Mouse (Mus musculus) left cerebral cortex, adult 8-10 months (tissue): ENCODE results near the gene Paqr4. TPM values are rescaled to one million over a fixed set of nuclear protein-coding genes. Genes with fewer than 3 reads are reported as not detected.

Experiments used
- DNase-seq, 2 experiments: peaks; one replicate each; pipeline ENCODE4 v3.0.0; 2022; ENCODE audit warnings: low spot score in 2 of 2
- total RNA-seq, 4 experiments: library from RNA; stranded (reverse); gene quantifications; 2 replicates each; pipeline ENCODE4 v1.2.4; 2022

The Paqr4 gene
- total RNA-seq, 4 experiments from 2014 or later = 60.6 to 69.2 (median 62.3) TPM

DNA sequence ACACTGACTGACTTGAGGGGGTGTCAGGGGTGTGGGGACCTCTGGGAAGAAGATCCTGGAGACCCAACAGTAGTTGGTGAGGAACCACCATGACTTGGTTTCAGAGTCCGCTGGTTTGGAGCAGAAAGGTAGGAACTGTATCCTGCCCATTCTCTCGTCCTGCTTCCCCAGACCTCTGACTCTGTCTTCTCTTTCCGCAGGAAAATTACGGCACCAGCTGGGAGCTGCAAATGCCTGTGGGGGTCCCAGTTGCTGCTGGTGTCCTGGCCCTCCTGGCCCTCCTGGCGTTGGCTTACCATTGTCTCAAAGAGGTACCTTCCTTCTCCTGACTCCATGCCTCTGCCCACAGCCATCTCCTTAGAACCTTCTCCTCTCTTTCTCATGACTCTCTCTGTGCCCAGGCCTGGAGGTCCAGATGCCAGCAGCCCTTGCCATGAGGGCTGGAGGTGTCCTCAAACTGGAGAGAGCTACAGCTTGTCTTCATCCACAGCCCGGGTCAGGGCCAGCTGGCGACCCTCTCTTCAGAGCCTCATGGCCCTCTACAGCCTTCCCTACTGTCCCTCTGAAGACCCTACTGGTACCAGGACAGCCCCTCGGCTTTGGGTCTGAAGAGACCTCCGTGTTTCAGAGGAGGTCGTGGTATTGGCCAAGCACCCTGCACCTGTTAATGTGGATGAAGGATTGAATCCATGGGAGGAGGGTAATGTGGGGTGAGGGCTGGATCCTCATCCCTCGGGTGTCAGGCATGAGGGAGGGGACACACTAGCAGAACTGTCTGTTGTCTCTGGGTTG lies 8.9 kb upstream of the Paqr4 start:
- DNase-seq = no peak

DNA sequence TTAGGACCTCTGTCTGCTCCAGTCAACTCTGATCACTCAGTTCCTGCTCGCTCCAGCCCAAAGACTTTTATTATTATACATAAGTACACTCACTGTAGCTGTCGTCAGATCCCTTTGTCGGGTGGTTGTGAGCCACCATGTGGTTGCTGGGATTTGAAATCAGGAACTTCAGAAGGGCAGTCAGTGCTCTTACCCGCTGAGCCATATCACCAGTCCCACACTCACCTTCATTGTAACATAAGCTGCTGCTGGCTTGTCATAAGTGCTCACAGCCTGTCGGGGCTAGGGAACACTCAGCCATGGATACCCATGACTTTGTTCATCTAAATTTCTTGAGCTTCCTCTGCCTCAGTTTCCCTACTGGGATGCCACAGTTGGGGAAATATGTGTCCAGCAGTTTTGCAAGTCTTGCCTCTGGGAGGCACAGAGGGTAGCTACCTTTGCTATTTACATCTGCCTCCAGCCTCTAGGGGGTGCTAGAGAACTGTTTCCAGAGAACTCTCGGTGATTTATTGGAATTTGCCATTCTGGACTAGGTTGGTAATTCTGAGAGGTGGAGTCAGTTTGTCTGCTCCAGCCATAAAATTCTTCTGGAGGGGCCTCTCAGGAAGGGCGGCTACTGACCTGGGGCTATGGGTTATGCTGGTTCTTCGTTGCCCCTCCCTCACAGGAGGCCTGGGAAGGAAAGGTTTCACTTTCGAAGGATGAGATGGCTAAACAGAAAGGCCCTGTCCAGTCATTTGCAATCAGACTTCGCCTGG lies 8.1 kb upstream of the Paqr4 start:
- no peak for DNase-seq

DNA sequence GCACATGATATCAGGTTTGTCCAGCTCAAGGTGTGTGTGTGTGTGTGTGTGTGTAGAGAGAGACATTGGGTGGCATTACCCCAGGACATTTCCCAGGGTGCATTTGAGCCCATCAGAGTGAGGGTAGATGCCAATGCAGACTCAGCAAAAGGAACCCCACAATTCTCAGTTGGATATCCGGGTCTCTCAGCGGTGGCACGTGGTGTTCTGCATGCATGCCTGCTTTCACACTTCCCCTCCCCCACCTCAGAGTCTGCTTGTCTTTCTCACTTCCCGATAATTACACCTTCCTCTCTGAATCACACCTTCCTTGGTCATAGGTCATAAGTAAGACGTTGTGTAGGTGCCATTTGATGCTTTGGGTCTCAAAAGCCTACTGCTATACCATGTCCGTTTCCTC lies 7.4 kb upstream of the Paqr4 start:
- no peak for DNase-seq

DNA sequence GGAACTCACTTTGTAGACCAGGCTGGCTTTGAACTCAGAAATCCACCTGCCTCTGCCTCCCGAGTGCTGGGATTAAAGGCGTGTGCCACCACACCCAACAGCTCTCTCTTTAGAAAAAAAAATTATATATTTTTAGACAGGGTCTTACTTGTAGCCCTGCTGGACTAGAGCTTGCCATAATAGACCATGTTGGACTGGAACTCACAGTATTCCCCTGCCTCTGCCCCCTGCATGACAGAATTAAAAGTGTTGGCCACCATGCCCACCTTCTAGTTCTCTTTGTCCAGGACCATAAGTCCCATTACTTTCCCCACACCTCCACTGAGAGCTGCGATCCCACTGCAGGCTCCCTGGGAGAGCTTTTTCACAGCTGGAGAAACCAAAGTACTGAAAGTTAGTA lies 6.8 kb upstream of the Paqr4 start:
- no peak for DNase-seq

DNA sequence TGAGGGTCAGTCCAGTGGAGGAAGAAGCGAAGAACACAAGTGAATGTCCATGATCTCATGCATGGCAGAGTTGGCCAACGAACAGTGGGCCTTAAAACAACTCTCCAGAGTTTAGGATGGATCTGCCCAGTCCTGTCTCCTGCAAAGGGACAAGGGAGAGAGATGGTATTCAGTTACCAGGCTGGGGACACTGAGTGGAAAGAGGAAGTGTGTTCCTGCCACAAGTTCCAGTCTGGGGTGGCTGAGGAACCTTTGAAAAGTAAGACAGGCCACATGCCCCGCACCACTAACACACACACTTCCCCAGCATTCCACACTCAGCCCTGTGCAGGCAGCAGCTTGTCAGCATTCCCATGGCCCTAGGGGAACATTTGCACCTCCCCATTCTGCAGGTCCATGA lies 6.1 kb upstream of the Paqr4 start:
- no peak for DNase-seq

DNA sequence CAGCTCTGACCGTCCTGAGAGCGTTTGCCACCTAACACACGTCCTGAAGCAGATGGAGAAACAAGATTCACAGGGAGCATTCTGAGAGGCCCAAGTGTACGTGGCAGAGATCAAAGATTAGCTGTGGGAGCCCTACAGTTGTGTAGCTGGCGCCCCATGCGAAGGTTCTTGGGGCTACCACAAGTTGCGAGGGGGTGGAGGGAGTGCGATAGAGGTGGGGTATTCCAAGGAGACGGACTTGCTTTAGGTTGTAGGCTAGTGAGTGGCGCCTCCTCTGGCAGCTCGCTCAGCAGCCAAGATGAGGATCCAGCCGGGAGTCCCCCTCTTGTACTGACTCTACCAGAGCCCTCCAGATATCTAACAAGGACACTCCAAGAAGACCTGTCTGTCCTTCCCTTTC lies 5.6 kb upstream of the Paqr4 start:
- no peak for DNase-seq

DNA sequence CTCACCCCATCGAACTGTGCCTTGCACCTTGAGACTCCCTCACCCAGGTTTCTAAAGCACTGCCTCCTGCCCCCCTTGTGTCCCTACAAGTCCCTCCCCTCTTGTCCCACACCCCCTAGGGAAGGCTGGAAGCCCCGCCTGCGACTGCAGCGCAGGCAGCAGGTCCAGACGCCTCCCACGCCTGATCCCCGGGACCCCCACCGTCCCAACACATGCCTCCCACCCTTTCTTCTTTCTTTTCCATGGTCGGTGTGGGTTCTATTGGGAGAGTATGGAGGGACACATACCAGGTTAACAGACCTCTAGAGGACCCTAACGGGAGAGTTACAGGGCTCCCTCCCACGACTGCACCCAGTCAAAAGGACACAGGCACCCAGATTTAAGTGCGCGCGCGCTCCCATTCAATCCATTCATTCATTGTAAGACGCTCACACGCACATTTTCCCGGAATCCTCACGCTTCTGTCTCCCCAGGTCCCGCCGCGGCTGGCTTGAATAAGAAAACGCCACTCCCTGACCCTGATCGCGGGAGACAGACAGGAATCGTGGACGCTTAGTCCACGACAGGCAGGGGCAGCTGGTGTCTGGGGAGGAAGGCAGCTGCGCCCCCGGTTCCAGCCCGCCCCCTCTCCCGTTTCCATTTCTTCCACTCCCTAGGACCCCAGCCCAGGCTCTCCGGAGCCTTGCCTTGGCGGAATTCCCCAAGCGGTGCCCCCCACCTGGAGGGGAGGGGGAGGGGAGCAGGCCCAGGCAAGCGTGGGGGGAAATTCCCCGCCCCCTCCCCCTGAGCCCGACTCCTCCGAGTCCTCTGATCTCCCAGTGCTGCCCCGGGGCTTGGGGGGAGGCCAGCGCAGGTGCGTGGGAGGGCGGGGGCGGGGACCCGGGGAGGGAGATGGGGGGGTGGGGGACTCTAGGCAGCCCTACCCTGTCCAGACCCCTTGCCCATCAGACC lies 4.9 kb upstream of the Paqr4 start, which contains the start of gene Kremen2:
Gene Kremen2 (minus strand): TSS at position 533 of the 951 bp plus-strand sequence.
- DNase-seq = no peak

DNA sequence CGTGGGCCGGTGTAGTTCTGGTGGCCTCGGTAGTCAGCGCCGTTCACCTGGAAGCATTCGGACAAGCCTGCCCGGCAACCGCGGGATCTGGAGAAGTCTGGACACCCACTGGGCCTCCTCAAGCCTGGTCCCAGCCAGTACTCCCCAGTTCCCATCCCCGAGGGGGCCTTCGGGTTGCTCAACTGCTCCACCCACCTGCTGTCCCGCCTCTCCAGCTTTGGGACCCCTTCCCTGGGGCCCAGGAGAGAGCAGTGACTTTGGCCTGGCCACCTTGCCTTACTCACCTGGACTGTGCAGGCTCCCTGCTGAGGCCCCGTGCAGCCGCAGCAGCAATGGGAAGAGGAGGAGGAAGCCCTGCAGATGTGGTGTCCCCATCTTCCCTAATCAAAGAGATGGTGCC lies 4.0 kb upstream of the Paqr4 start:
- DNase-seq = no peak

DNA sequence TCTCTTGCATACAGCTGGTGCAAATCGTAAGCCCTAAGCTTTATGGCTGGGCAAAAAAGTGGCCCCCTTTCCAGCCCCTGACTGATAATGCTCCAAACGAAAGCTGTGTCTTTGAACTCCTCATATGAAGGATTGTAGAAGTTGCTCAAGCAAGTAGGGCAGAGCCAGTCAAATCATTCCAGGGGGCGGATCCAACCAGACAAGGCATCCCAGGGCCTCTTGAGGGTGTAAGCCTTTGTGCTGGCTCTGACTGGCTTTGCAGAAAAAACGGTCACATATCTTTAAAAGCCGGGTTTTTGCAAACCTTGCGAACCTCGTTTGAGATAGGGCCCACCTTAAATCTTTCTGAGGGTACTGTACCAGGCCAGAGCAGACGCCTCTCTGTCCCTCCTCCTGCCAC lies 3.4 kb upstream of the Paqr4 start:
- no peak for DNase-seq

DNA sequence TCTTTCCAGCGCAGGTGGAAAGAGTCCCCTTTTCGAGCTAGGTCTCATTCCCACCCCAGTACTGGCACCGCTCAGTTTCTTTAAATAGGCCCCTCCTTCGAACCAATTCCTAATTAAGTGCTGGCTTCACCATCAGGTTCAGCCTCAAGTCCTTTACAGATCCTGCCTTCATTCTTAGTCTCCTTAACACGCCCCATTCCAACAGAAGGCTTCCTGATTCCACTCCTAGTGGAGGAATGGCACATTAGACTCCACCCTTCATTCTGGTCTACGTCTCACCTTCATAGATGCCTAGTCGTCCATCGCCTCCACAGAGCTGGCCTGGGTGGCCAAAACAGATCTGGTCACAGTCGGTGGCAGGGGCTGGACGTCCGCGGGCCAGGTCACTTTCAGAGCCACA lies 2.3 kb upstream of the Paqr4 start:
- no peak for DNase-seq

DNA sequence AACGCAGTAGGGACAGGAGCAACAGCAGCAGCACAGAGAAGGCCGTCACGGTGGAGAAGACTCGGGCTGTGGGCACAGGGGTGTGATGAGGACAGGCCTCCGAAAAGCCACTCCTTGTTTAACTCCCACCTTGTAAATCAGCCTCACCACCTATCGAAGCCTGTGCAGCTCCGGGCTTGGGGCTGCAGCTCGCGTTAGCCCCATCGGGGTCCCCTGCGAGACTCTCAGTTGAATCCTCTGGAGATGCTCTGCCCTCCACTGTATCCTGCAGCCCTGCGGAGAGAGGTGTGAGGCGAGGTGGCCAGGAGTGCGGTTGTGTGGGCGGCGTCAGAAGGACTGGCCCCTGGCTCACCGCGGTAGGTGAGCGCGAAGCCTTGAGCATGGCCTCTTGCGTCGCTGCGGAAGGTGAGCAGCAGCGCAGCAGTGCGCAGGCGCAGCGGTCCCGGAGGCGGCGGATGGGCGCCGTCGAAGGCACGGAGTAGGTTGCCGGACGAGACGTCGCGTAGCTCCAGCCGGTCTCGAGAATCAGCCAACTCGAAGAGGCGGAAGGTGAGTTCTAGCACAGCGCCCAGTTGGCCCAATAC lies 1.6 kb upstream of the Paqr4 start:
- DNase-seq = no peak

DNA sequence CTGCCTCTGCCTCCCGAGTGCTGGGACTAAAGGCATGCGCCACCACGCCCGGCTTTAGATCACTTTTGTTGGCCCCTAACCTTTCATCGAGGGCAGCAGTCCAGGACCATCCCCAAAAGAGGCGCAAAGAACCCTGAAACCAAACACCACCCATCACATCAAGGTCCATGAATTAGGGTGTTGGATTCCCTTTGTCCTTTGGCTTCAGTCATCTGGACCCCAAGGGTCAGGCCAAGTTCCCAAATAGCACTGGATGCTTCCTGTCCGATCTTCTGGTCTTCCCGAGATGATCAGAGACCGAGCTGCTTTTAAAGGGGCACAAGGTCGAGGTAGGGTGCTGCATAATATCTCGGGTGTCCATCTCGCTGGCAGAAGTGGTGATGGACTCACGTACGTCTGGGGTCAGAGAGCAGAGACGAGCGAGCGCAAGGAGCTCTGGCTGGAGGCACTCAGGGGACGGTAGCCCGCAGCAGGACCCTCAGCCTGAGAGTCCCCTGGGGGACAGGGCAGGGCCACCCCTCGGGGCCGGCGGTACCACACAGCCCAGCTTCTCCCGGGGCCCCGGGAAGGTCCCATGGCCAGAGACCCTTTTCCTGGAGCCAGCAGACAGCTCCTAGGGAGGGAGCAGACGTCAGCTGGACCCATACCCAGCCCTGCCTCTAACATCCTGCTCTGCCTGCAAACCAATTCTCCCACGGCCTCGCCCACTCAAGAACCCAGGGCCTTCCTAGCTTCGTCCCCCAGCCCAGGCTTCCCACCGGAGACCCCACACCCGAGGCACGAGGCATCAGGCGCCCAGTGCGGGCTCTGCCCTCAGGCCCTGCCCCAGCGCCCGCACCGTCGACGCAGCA lies 917 bp upstream of the Paqr4 start:
- no peak for DNase-seq

DNA sequence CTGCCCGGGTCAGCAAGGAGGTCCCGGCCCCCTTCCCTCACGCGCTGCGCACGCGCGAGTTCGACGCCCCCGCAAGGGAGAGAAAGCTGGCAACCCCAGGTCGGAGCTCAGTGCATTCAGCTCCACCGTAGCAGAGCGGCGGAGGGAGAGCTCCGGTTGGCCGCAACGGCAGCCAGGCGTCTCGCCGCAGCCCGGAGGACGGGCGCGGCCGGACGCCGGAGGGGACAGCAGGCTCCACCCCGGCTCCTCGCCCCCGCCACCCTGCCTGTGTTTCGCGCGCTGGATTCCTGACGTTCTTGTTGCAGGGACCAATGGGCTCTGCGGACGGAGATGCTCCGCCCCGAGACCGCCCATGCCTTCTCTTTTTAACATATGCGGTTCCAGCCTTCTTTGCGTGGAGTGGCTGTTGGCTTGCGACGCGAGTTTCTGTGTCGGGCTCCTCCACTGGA lies 507 bp downstream of the Paqr4 start:
- peak; percentile 81 to 94 for DNase-seq

DNA sequence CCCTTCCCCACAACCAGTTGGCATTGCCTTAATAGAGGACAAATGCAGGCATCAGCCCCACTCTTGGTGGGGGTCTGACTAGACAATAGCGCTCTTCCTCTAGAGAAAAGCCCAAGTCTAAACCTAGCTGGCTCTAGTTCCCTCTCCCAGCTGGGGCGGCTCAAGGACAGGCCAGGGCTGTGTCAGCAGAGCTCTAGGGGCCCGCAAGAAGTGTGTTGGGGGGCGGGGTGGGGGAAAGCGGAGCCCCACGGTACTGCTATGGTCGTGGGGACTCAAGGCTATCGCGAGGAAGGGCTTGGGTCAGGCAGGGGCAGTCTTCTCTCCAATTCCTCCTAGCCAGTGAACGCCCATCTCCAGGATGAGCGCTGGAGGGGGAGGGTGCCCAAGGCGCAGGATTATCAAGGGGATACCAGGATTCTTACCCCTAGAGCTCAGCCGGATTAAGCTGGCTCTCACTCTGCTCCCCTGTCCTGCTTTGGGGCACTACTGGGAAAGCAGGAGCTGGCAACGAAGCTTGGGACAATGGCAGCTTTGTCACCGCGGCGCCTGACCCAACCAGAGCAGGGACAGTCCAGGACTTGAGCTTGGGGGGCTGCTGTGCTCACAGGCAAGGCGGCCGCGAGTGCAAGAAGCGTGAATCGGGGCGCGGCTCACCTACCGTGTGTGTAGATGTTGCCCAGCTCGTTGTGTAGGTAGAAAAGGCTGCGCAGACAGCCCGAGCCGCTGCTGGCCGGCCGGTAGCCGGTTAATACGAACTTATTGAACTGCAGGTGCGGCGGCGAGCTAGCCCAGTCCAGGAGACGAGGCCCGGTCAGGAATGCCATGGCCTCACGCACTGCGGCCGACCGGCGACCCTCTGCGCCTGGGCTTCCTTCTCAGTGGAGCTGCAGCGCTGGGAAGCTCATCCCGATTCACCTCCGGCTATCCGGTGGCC lies 1.2 kb downstream of the Paqr4 start:
- peak in 1 of 2 experiments; percentile 62 for DNase-seq

DNA sequence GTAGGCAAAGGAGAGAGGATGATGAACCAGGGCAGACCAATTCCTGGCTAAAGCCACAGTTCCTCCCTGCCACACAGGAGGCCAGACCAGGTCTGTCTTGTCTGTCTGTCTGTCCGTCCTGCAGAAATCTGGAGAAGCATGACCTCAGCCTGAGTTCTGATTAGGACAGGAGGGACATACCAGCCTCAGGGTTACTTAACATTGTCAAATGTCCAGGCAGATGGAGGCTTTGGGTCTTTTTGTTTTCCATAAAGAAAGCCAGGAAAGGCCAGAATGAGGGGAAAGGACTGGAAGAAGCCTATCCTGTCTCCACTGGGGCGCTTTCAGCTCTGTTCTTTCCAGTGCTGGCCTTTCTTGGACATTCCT lies 1.8 kb downstream of the Paqr4 start:
- no peak for DNase-seq

DNA sequence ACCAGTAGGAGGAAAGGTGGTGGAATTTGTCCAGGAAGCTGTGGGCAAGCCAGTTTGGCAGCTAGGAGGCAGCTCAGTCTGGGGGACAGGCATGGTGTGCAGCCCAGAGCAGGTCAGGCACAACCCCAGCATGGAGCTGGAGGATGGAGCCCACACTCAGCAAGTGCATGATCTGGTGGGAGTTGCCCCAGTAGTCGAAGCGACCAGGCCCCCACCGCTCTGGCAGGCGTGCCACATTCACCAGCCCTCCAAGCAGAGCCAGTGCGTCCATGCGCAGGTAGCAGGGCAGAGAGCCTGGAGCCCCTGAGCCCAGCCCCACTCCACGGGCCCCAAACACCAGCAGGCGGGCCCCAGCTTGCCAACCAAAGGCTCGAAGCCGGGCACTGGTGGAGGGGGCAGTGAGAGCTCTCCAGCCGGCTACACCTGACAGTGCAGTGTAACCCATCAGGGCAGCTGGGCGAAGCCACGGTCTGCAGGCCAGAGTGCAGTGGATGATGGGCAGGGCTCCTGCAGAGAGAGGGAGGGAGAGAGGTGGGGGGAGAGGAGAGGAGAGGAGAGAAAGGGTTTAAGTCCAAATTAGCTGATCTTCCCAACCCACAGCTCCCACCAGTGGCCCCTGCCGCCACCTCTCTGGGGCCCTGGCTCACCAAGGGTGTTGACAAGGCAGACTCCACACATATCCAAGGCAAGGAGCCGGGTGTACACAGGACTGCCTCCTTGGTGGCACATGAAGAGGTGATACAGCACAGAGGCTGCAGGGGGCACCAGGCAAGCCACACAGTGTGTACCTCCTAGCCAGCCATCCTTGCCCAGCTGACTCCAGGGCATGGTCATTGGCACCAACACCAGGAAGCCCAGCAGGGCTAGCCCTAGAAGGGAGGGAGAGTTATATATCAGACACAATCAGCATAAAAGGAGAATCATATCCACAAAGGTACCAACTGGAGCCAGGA lies 2.9 kb downstream of the Paqr4 start:
- no peak for DNase-seq

DNA sequence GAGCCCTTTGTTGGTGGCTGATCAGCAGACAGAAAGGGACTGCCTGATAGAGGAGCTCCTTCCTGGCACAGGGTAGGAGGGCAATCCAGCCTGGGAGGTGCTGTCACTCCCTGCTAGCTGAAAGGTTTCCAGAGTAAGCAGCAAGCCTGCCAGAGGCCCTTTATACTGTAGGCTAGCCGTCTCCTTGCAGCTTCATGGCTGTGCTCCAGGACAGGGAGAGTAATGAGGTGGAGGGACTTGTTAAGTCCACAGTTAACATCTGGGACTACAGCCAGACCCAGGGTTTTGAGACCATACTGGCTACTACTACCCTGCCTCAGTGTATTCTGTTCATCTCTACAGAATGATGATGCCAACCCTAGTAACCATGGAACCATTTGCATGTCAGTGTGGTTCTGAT lies 6.3 kb downstream of the Paqr4 start:
- DNase-seq = no peak

DNA sequence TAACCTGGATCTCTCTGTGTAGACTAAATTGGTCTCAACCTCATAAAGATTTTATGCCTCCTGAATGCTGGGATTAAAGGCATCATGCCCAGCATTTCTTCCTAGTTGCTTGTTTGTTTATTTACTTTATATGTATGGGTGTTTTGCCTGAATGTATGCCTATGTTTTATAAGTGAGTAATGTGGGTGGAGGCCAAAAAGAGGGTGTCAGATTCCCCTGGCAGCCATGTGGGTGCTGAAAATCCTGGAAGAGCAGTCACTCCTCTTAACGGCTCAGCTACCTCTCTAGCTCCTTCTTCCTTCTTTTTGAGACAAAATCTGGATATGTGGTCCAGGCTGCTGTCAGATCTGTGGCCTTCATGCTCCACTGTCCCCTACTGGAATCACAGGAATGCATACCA lies 10.2 kb downstream of the Paqr4 start:
- DNase-seq = no peak
